7 mouse cellular contexts compared by ENCODE assay signal in genomic region chr7:46957831-46958691, GRCm38 (mm10). TPM values are rescaled to one million over a fixed set of nuclear protein-coding genes. Genes with fewer than 3 reads are reported as not detected.
DNase-seq lines count a peak whose midpoint lies in the region; ATAC-seq lines count a peak whose summit lies in the region.

Gene Uevld (minus strand): TSS chr7:46958527.

- H3K4me1 ChIP-seq in intestine, embryonic 15.5 days (replicated peaks), result peaks cover 7% of the 10 kb centered on the region
- H3K4me1 ChIP-seq in midbrain, embryonic 10.5 days, result peaks cover 24% of the 10 kb centered on the region

- peak; percentile 98 for DNase-seq in adrenal gland, adult 2 months
- peak; percentile 85 for DNase-seq in embryo, embryonic 11.5 days (ENCODE audit: low read depth, low spot score)
- peak; percentile 91 to 95 for DNase-seq in gastrocnemius, postnatal 36 days
- peak; percentile 92 to 95 for DNase-seq in left cerebral cortex, postnatal 25 days (ENCODE audit: low spot score in 2 of 2)
- peak; percentile 94 for DNase-seq in midbrain, embryonic 10.5 days (ENCODE audit: low spot score)
- peak; percentile 89 for DNase-seq in right cerebral cortex, postnatal 4 days

- peak within 1 kb of the TSS; percentile 82 for H3K4me2 ChIP-seq in intestine, embryonic 15.5 days (replicated peaks)

- peaks cover 11% of the 10 kb centered on the region; the same call in 1 of the 2 replicates for H3K36me3 ChIP-seq in intestine, embryonic 15.5 days
- peaks cover 25% of the 10 kb centered on the region for H3K36me3 ChIP-seq in midbrain, embryonic 10.5 days

- H3K27me3 ChIP-seq in intestine, embryonic 15.5 days (replicated peaks), result no peaks in the 10 kb centered on the region; the same call in 1 of the 2 replicates
- peaks cover 23% of the 10 kb centered on the region for H3K27me3 ChIP-seq in midbrain, embryonic 10.5 days (ENCODE audit: low read depth, poor library complexity, severe bottlenecking)

- peak; percentile 98 for ATAC-seq in intestine, embryonic 15.5 days

- H3K4me3 ChIP-seq in intestine, embryonic 15.5 days (replicated peaks), result peak within 1 kb of the TSS; percentile 76
- H3K4me3 ChIP-seq in midbrain, embryonic 10.5 days, result peak within 1 kb of the TSS; percentile 66

- peak within 1 kb of the TSS; percentile 63 for H3K9ac ChIP-seq in intestine, embryonic 15.5 days

- no peaks in the 10 kb centered on the region for H3K9me3 ChIP-seq in intestine, embryonic 15.5 days
- H3K9me3 ChIP-seq in midbrain, embryonic 10.5 days (replicated peaks), result no peaks in the 10 kb centered on the region

- WGBS in intestine, embryonic 15.5 days, result under 1% methylated on average over 51 of the region's 51 CpGs
- WGBS in midbrain, embryonic 10.5 days, result 2% methylated on average over 51 of the region's 51 CpGs

- intact Hi-C loops in gastrocnemius, postnatal 36 days (cut with DNase I), result no loop called here
- intact Hi-C loops in left cerebral cortex, postnatal 25 days (cut with DNase I), result loop anchor here (2.0 kb wide), 1 partner anchor 51 kb away; the partner anchor contains the start of gene Spty2d1

- peak within 1 kb of the TSS; percentile 6 for H3K27ac ChIP-seq in intestine, embryonic 15.5 days
- H3K27ac ChIP-seq in midbrain, embryonic 10.5 days (replicated peaks), result peak within 1 kb of the TSS; percentile 83

RNA-seq across cellular contexts. Expression of gene Uevld, which starts in this region (rescaled TPM):
- total RNA-seq in adrenal gland, adult 2 months (2021), result 10 to 100 TPM; 18.0 to 26.4 TPM
- polyA plus RNA-seq in adrenal gland, adult 2 months (2012; rRNA removed), result 1.3 TPM in 2 replicates
- 1 to 10 TPM; 9.0 to 9.6 TPM for total RNA-seq in gastrocnemius, postnatal 36 days (2021)
- 10.3 and 11.2 TPM in 2 replicates for polyA plus RNA-seq in intestine, embryonic 15.5 days (2015; fragmentation: Nextera tagmentation; extraction: Ambion mirVana)
- total RNA-seq in left cerebral cortex, postnatal 25 days (2021), result 10 to 100 TPM; 10.2 to 13.3 TPM
- polyA plus RNA-seq in midbrain, embryonic 10.5 days (2016; fragmentation: Nextera tagmentation; extraction: Ambion mirVana), result 13.5 and 14.3 TPM in 2 replicates

Comparison
In these comparisons a context has a peak if more than half of its experiments do, and no peak if none do; other contexts are left out.
1. Peak in every context shown above with its lines: DNase-seq, ATAC-seq, H3K4me3 ChIP-seq and H3K27ac ChIP-seq.